Mouse (Mus musculus): Measurements from ENCODE around the gene Efemp1.

DNA sequence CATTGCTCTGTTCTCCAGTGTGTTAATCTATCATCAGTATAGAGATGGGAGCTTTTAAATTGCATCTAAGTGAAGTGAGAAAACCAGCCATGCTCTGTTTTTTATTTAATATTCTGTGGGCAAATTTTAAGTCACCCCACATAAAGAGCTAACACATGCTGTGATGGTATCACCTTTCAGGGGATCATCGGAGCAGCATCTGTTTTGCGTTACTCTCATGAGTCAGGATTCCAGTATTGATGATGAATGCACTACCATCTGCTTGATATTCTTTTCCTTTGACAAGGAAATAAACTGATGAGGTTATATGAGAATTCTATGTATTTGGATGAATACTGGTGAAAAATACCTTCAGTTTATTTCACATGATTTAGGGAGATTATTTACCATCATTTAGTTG is 16.1 kb downstream of the Efemp1 start:
- no peak for TF ChIP-seq POLR2A (IDR thresholded peaks at IDR 0.05; ENCODE audit: borderline replicate concordance, extremely low read depth, insufficient read depth, insufficient read length, poor library complexity, severe bottlenecking)
- TF ChIP-seq CTCF (IDR thresholded peaks at IDR 0.05; ENCODE audit: borderline replicate concordance, extremely low read depth, insufficient read depth, insufficient read length), result no peak
